Mouse (Mus musculus) left cerebral cortex, adult 9 months (tissue): ENCODE results near the gene Sez6l.
"Not testable (repeated sequence)": the region's sequence is repeated elsewhere in the genome, so short reads cannot be mapped to it uniquely, and the experiment has no call there.

ENCODE experiments used
- DNase-seq, 2 experiments: peaks; one replicate each; pipeline ENCODE4 v3.0.0; 2022; ENCODE audit warnings: low spot score in 2 of 2

Gene Sez6l

GRCm38 (mm10) chr5:112433004-112433403 lies 144.0 kb downstream of the Sez6l start:
- peak in 1 of 2 experiments; percentile 90 for DNase-seq

DNA sequence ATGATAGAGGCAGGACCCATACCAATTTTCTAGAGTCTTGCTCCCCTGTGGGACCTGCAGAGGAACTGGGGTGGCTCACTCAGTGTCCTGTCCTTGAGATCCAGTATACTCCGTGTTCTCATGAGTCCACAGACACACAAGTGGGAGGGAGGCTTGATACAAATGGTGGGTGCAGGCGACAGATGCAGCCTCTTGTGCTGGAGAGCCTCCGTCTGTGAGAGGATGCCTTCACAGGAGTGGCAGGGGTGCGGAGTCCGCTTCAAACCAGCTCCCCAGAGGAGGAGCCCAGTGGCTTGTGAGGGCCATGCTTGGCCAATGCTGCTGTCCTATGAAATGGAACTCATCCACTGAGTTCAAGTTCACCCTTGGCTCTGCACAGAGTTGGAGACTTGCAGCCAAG lies 145.0 kb downstream of the Sez6l start:
- no peak for DNase-seq

DNA sequence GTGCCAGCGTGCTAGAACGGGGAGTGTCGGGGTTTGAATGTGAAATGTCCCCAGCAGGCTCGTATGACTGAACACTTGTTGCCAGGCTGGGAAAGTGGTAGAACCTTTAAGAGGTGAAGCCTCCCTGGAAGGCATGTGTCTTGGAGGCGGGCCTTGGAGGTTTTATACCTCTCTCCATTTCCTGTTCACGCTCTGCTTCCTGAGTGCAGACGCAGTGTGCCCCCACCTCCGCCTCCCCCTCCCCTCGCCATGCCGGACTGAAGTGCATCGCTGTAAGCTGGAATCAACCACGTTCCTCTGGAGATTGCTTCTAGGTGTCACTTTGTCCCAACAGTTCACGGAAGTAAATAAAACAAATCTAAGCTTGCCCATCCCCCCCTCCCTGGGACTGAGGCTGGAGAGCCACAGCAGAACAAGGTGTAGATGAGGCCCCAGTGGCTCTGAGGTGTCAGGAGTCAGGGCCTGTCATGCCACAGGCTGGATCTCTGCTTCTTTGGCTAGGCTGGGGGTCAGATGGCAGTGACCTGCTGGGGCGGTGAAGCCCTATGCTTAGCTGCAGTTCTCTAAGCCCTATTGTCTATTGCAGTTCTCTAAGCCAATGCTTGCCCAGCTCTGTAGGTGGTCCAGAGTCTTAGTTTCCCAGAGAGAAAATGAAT lies 145.7 kb downstream of the Sez6l start:
- no peak for DNase-seq

DNA sequence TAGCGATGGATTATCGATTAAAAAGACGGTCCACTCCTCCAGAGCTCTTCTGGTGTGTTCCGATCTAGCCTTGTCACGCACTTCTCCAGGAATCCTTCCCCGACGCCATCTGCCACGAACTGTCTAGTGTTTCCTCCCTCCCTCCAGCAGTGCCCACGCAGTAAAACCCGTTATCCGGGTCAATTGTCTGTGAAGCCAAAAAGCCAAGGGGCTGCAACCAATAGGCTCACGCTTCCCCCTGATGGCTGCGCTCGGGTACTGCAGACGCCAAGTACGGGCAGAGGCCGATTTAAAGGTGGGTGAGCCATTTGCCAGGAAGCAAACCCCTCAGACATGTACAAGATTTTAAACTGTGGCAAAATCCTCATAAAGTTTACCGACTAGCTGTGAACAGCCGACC lies 148.0 kb downstream of the Sez6l start:
- DNase-seq, result peak in 1 of 2 experiments; percentile 67

GRCm38 (mm10) chr5:112427283-112427682 lies 149.7 kb downstream of the Sez6l start:
- peak in 1 of 2 experiments; percentile 62 for DNase-seq

- no peak for DNase-seq
Observed at GRCm38 (mm10) chr5:112426635-112427034, 150.3 kb downstream of the Sez6l start.

GRCm38 (mm10) chr5:112419535-112419934 lies 157.4 kb downstream of the Sez6l start:
- DNase-seq, result no peak

- no peak for DNase-seq
Observed at GRCm38 (mm10) chr5:112418023-112418422, 159.0 kb downstream of the Sez6l start.

DNA sequence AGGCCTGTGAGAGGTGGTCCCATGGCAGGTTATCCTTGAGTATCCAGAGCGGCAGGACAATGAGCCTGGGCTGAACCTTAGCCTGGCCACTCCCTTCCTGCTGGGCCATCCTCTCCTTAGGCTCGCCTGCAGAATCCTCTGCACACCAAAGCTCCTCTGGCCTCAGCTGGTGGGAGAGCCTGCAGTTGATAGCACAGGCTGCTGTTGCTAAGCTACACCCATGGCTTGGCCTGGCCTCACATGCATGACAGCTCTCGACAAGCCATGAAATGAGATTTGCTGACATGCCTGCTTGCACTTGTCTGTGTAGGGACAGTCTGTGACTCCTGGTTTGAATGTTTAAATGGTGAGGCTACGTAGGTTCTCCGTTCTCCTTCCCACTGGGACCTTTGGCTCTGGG lies 160.3 kb downstream of the Sez6l start:
- no peak for DNase-seq

GRCm38 (mm10) chr5:112412781-112413180 lies 164.2 kb downstream of the Sez6l start:
- not testable (repeated sequence) for DNase-seq

GRCm38 (mm10) chr5:112411514-112412335 lies 165.3 kb downstream of the Sez6l start:
- peak in 1 of 2 experiments; percentile 69 for DNase-seq

- no peak for DNase-seq
Observed at GRCm38 (mm10) chr5:112411072-112411471, 165.9 kb downstream of the Sez6l start.

GRCm38 (mm10) chr5:112409274-112409673 lies 167.7 kb downstream of the Sez6l start:
- no peak for DNase-seq

GRCm38 (mm10) chr5:112406017-112406416 lies 171.0 kb downstream of the Sez6l start:
- no peak for DNase-seq

GRCm38 (mm10) chr5:112402437-112402836 lies 174.5 kb downstream of the Sez6l start:
- no peak for DNase-seq

GRCm38 (mm10) chr5:112399284-112399683 lies 177.7 kb downstream of the Sez6l start:
- DNase-seq, result no peak

DNA sequence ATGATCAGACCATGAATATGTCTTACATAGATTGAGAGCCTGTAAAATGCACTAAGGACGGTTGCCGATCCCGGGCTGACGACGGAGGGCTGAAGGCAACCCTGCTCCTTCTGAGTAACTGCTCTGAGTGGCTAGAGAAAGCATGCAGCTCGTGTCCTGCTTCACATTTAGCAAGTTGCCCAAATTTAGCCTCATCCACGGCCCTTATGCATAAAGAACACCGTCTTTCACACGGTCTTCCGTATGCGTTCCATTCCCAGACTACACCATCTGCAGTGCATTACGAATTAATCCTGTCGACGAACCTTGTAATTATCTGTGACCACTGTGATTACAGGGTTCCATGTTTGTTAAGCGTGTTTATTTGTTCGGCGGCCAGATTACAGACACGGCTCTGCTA lies 180.9 kb downstream of the Sez6l start:
- DNase-seq, result no peak

- peak; percentile 65 to 86 for DNase-seq
Observed at GRCm38 (mm10) chr5:112394779-112395443, 182.1 kb downstream of the Sez6l start, which contains the start of gene Asphd2. TSS of gene Asphd2 (minus strand) at chr5:112394866.

DNA sequence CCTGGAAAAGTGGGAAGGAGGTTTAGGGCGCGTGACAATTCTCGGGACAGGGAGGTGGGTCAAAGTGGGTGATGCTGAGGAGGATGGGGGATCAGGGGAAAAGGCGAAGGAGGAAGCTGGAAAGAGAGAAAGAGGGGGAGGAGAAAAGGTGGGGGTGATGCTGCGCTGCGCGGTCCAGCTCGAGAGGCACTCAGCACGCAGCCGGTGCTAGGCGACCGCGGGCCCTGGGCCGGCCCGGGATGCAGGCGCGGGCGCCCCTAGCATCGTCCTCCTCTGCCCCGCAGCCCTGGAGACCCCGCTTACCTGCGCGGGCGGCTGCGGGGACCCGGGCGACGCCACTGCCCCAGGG lies 182.6 kb downstream of the Sez6l start:
- no peak for DNase-seq

DNA sequence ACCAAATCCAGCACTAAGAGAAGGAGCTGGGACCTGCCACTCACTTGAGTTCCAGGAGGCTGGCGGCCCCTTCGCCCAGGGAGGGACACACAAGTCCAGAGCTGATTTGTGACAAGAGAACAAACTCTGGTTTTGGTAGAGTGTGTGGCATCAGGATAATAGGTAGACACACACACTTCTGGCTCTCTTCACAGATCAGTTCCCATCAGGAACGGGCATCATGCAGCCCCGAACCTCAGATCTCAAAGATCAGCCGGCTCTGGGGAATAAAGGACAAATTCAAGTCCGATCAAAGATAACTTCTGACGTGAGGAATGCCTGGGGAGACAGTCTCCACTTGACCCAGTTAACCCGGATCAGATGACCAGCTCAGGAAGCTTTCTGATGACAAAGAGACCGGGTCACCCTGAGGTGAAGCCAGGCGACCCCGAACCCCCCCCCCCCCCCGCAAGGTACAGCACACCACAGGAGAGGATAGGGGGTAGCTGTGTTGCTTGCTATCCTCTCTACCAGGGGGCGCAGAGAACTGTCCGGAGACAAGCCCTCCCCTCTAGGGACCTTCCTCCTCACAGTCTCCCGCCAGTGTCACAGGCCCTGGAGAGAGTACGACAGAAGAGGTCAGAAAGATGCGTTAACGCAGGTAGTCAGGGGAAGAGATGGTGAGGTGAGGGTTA lies 183.1 kb downstream of the Sez6l start:
- no peak for DNase-seq

DNA sequence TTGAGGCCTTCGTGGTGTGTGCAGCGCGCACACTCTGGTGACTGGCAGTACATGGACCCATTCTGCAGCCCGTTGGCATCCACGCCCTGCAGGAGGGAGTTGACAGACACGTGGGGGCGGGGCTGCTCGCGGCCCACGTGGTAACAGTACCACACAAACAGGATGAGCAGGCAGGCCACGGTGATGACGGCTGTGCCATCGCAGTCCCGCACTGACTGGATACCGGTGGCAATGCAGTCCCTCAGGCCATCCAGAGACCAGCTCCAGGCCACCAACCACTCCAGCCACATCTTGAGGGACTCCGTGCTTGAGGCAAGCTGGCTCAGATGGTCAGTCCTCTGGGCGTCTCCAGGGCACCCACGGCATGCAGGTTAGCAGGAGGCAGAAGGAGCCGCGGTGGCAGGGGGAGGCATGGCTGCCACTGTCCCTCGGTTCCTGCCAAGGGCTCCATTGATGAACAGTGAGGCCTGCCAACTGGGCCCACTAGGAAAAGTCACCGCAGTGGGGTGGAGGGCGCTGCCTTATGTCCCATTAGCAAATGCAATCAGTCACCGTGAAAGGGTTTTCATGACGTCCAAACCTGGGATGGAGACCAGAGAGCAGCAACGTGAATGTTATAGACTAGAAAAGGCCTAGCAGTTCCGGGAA lies 185.2 kb downstream of the Sez6l start:
- no peak for DNase-seq

DNA sequence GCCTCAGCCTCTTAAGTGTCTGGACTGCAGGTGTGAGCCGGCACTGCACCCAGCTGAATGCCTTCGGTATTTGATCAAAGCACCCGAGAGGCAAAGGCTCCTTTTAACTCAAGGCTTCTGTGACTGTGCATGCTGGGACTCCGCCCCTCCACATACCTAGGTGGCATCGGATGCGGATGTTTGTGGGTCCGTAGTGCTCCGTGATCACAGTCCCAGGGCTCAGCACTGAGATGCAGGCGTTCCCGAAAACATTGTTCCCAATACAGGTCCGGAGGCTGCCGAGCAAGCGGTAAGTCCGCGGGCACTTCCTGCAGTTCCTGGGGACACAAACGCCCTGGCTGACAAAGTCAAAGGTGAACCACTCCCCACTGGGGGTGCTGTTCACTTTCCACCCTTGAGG lies 186.0 kb downstream of the Sez6l start:
- DNase-seq, result no peak
